Mouse (Mus musculus): ENCODE results near the gene Pdia3.
"Not testable (repeated sequence)": the region's sequence is repeated elsewhere in the genome, so short reads cannot be mapped to it uniquely, and the experiment has no call there.

The Pdia3 gene

GRCm38 (mm10) chr2:121443068-121443349 lies 29.4 kb downstream of the Pdia3 start:
- DNase-seq, result no peak

DNA sequence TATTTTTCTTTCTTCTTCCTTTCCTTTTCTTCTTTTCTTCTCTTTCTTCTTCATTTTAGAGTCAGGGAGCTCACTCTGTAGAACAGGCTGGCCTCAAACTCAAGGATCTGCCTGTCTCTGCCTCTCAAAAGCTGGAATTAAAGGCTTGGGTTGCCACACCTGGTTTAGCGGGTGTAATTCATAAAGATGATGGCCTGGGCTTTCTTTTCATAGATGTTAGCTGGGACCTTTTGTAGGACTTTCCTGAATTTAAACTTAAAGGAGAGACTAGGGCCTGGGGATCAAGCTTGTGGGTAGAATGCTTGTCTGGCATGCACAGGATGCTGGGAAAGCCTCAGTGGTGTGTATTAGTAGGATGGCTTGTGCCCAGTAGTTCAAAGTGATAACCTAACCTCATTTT lies 30.6 kb downstream of the Pdia3 start, which contains the start of gene Ell3:
Gene Ell3 (minus strand): TSS at position 101 of the 400 bp plus-strand sequence.
- no peak for DNase-seq

DNA sequence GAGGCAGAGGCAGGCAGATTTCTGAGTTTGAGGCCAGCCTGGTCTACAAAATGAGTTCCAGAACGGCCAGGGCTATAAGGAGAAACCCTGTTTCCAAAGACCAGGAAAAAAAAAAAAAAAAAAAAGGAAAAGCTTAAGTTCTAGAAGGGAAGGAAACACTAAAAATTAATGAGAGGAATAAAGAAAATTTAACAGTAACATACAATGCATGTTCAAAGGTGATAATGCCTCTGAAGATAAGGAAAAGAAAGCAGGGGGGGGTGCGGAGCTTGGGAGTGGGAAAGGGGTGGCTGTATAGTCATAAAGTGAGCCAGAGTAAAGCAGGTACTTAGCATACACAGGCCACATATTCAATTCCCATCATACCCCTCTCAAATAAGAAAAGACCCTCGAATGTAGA lies 31.5 kb downstream of the Pdia3 start:
- no peak for DNase-seq

- DNase-seq, result no peak
These were observed 32.9 kb downstream of the Pdia3 start for GRCm38 (mm10) chr2:121446506-121446905.

DNA sequence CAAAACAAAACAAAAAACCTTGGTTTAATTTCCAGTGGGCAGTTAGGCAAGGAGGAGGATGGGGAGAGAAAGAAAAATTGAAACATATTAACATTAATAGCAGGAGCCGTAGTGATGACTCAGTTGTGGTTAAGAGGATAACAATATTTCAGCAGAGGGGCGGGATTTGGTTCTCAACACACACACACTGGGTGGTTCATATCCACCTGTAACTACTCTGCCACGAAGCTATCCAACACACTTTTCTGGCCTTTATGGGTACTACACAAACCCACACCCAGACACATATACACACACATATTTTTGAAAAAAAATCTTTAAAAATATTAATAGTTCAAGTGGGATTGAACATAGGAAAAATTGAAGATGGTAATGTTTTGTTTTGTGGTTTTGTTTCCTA lies 33.4 kb downstream of the Pdia3 start:
- DNase-seq, result no peak

DNA sequence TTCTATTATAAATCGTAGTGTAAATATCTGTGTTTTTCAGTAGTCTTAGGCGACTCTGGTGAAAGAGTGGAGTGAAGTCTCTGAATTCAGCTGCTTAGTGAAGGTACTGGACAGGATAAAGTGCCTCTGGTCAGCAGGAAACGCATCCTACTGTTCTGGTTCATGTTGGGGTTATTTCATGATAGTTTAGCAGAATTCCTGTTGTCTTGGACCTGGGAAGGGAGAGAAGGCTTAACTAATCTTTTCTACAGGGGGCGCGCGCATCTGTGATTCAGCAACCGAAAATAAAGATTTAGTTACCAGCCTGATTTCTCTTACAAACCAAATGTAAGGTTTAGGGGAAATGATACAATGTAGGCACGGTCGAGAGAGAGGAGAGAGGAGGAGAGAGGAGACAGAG lies 34.6 kb downstream of the Pdia3 start:
- DNase-seq, result peak; percentile 61 to 77

- peak; percentile 100 for DNase-seq
These were observed 35.4 kb downstream of the Pdia3 start, which contains the start of gene Serf2 for GRCm38 (mm10) chr2:121448739-121449535. Serf2 (plus strand) TSS chr2:121449195.

DNA sequence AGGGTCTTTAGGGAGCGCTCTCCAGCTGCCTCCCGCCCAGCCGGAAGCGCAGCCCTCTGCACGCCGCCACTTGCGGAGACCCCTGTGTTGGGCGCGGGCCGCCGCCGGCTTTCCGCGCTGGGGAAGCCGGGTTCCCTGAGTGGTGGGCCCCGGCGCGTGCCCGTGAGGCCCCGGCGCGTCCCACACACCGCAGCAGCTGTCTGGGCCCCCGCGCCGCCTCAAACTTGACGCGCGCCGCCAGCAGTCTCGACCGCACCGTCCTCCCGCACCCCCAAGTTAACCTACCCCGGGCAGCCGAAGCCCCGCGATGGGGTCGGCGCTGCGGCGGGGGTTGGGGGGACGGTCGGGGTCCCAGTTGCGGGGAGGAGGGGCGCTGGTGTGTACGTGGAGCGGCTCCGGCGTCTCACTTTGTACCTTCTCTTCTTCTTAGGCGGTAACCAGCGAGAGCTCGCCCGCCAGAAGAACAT lies 36.0 kb downstream of the Pdia3 start:
- DNase-seq, result no peak

GRCm38 (mm10) chr2:121450093-121450492 lies 36.5 kb downstream of the Pdia3 start:
- peak in 1 of 2 experiments; percentile 43 for DNase-seq

DNA sequence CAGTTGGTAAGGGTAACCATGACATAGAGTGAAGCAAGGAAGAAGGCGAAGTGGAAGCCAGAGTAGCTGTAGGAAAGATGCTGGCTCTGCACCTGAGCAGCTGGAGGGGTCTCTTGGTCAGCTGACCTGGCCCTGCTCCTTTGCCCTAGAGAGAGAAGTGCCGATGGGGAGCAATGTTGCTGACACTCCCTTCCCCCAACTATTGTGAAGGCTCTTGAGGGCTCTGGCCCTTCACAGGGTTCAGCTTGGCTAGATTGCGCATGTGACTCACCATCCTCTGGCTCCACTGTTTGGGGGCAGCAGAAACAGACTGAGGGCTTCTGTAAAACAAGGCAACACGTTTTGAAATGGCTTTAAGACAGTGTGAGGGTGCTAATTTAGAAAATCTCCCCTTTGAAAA lies 38.8 kb downstream of the Pdia3 start:
- DNase-seq, result no peak

- no peak for DNase-seq
These were observed 39.4 kb downstream of the Pdia3 start, which contains the start of gene Hypk for GRCm38 (mm10) chr2:121452990-121453389. Hypk (plus strand) TSS chr2:121453290.

GRCm38 (mm10) chr2:121453917-121454316 lies 40.3 kb downstream of the Pdia3 start:
- no peak for DNase-seq

GRCm38 (mm10) chr2:121455534-121455933 lies 42.0 kb downstream of the Pdia3 start:
- no peak for DNase-seq

DNA sequence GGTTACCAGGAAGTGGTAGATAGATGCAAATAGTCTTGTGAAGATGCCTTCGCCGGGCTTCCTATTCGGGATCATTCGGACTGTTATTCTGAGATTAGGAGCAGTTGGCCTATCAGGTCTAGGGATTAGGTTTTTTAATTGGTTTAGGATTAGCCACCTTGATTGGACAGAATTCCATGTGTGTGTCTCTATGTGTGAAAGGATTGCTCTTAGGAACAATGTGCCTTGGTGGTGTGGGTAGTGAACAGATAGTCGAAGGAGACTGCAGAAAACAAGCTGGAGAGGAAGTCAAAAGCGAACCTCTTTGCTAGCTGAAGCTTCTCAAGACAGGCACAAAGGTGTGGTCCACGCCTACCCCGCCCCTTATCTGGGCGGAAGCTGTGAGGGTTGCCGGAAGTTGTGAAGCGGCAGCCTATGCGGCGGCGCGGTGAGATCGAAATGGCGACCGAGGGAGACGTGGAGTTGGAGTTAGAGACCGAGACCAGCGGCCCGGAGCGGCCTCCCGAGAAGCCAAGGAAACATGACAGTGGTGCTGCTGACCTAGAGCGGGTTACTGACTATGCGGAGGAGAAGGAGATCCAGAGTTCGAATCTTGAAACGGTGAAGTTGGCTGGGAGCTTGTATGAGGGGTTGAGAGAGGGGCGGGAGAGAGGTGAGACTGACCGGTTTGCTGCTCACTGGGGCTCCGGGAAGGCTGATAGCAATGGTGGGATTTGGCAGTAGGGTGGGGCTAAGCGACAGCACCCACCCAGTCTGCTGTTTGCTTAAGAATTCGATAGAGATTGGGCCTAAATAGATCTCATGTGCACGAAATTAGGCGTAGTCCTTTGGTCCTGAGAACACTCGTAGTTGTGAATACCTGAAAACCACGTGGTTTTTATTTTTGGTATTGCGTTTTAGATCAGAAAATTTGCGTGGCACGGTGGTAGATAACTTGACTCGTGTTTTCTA lies 43.4 kb downstream of the Pdia3 start, which contains the start of gene Serinc4:
Gene Serinc4 (minus strand): TSS at position 90 of the 951 bp plus-strand sequence.
- DNase-seq, result peak; percentile 88 to 92

DNA sequence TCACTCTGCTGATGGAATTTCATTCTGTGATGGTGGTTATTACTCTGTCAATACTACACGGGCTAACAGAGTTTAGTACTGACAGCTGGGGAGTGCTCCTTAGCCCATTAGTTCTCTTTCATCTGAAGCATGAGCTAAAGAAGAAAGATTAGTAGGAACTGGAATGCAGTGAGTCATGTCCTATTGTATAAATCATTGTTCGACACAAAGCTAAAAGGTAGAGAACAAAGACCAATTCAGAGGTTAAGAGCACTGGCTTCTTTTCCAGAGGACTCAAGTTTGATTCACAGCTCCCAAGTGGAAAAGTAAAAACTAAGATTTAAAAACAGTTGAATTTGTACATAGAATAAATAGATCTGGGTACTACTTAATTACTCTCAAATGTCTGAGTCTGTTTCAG lies 46.5 kb downstream of the Pdia3 start:
- no peak for DNase-seq

DNA sequence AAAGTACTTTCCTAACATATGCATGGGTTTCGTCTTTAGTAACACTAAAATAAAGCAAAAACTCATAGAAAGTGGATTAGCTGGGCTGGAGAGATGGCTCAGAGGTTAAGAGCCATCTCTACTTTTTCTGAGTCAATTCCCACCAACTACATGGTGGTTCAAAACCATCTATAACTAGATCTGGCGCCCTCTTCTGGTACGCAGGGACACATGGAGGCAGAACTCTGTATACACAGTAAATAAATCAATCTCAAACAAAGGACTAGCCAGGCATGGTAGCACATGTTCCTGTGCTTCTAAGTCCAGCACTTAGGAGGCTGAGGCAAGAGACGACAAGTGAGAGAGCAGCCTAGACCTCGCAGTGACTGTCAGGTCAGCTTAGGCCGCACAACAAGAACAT lies 55.4 kb downstream of the Pdia3 start:
- DNase-seq, result not testable (repeated sequence)

DNA sequence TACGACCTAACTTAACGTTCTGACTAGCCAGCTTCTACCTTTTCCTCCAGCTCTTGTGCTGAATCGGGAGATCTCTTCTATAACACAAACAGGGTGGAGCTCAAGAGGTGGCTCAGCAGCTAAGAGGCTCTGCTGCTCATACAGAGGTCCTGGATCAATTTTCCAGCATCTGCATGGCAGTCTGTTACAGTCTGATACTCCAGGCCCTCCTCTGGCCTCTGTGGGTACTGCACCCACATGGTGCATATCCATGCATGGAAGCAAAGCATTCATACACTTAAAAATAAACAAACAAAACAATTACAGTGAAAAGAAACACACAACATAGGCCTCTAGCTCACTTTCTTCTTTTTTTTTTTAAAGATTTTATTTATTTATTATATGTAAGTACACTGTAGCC lies 59.2 kb downstream of the Pdia3 start:
- DNase-seq, result not testable (repeated sequence)

- peak; percentile 84 to 92 for DNase-seq
These were observed 60.0 kb downstream of the Pdia3 start, which contains the start of gene Mfap1b for GRCm38 (mm10) chr2:121473301-121474179. Mfap1b (minus strand) TSS chr2:121474067.

DNA sequence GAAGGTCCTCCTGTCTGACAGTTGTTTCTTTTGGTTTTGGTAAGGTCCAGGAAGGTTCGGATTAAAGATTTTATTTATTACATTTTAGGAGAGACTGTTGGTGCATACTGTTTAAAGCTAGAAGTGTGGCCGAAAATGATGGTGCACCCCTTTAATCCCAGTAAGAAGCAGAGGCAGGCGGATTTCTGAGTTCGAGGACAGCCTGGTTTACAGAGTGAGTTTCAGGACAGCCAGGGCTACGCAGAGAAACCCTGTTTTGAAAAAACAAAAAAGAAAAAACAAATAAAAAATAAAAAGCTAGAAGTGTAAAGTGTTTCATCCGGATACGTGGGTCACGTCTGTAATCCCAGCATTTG lies 60.6 kb downstream of the Pdia3 start:
- DNase-seq, result no peak

GRCm38 (mm10) chr2:121475306-121475705 lies 61.7 kb downstream of the Pdia3 start:
- not testable (repeated sequence) for DNase-seq

DNA sequence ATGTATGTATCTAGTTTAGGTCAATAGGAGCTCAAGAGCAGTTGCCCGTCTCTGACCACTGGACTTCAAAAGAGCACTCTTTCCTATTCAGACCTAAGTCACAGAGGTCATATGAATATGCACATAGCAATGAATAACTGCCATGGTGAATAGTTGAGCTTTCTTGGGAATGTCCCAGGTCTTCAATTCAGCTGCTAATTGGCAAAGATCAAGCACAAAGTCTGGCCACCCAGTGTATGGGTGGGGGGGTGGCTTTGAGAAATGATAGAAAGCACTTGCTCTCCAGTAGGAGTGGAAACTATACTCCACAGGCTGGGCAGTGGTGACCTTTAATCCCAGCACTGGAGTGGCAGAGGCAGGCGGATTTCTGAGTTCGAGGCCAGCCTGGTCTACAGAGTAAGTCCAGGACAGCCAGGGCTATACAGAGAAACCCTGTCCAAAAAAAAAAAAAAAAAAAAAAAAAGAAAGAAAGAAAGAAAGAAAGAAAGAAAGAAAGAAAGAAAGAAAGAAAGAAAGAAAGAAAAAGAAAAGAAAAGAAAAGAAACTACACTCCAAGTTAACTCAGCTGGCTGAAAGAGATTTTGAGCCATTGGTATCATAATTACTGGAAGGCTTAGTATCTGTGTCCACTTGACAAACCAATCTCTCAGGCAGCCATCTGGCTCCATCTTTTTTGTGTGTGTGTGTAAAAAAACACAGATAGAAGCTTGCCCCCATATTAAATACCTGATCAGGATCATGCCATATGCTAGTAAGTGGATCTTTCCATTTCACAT lies 64.1 kb downstream of the Pdia3 start:
- no peak for DNase-seq

GRCm38 (mm10) chr2:121480498-121480897 lies 66.9 kb downstream of the Pdia3 start:
- DNase-seq, result peak; percentile 17 to 64
